In genomic region chr10:118000591-118000990, GRCm38 (mm10) we compare ENCODE assay signal across 18 mouse cellular contexts.
DNase-seq lines count a peak whose midpoint lies in the region; ATAC-seq and TF ChIP-seq lines count a peak whose summit lies in the region.
"Had no signal": no experiment of that assay in that cellular context is flagged by ENCODE, and none has a peak within 500 bp of the region (broad histone marks: within the 10 kb centered on the region; RNA-seq: fewer than 3 reads in every experiment).

No protein-coding gene starts in this region.

- H3K4me2 ChIP-seq in stomach, postnatal 0 days (replicated peaks; ENCODE audit: low read depth): no peak overlapping the region
- H3K4me2 ChIP-seq: embryonic facial prominence, embryonic 12.5 days; forebrain, embryonic 13.5 days; forebrain, embryonic 15.5 days had no signal

- TF ChIP-seq CTCF in stomach, postnatal 0 days (IDR thresholded peaks at IDR 0.05; ENCODE audit: low read depth): no peak

- DNase-seq in heart, adult 11 months: peak; percentile 81
- DNase-seq in heart, embryonic 10.5 days (ENCODE audit: low spot score): no peak
- peak; percentile 4 for DNase-seq in thymus, postnatal 4 days
- no peak for DNase-seq in thymus, postnatal 25 days
- DNase-seq in stomach, postnatal 0 days (ENCODE audit: low spot score): no peak
- DNase-seq: adrenal gland, adult 2 months; adrenal gland, postnatal 10 days; adrenal gland, postnatal 25 days; cerebellum, adult 11-12 months; cerebellum, adult 2 months; cerebellum, adult 9-10 months; cerebellum, postnatal 10 days; cerebellum, postnatal 25 days; forebrain, postnatal 0 days had no signal

- H3K27me3 ChIP-seq in heart, embryonic 10.5 days (ENCODE audit: insufficient read depth, poor library complexity, severe bottlenecking): no peaks in the 10 kb centered on the region
- no peaks in the 10 kb centered on the region; the same call in 1 of the 2 replicates for H3K27me3 ChIP-seq in stomach, postnatal 0 days (ENCODE audit: control insufficient read depth, insufficient read depth, low read length)
- H3K27me3 ChIP-seq: embryonic facial prominence, embryonic 12.5 days; forebrain, embryonic 15.5 days had no signal

- H3K9me3 ChIP-seq in heart, embryonic 10.5 days: no peaks in the 10 kb centered on the region
- H3K9me3 ChIP-seq in stomach, postnatal 0 days (ENCODE audit: control insufficient read depth, low read length): no peaks in the 10 kb centered on the region
- H3K9me3 ChIP-seq: embryonic facial prominence, embryonic 10.5 days; embryonic facial prominence, embryonic 12.5 days; forebrain, embryonic 13.5 days; forebrain, embryonic 15.5 days had no signal

- H3K9ac ChIP-seq in stomach, postnatal 0 days (ENCODE audit: low read length): no peak overlapping the region
- H3K9ac ChIP-seq: embryonic facial prominence, embryonic 12.5 days; forebrain, embryonic 13.5 days; forebrain, embryonic 15.5 days; forebrain, postnatal 0 days had no signal

- ATAC-seq in stomach, postnatal 0 days (ENCODE audit: low FRiP score, low TSS enrichment): no peak
- ATAC-seq: forebrain, embryonic 13.5 days; forebrain, embryonic 15.5 days; forebrain, postnatal 0 days had no signal

- no peaks in the 10 kb centered on the region for H3K36me3 ChIP-seq in heart, embryonic 10.5 days
- H3K36me3 ChIP-seq in stomach, postnatal 0 days (ENCODE audit: control insufficient read depth, insufficient read depth, low read length): no peaks in the 10 kb centered on the region
- H3K36me3 ChIP-seq: embryonic facial prominence, embryonic 10.5 days; embryonic facial prominence, embryonic 12.5 days; forebrain, embryonic 15.5 days had no signal

- TF ChIP-seq EP300 in stomach, postnatal 0 days (optimal IDR thresholded peaks at IDR 0.05): no peak

- no peak overlapping the region for H3K27ac ChIP-seq in heart, embryonic 10.5 days
- no peak overlapping the region for H3K27ac ChIP-seq in stomach, postnatal 0 days (replicated peaks)
- H3K27ac ChIP-seq: embryonic facial prominence, embryonic 10.5 days; embryonic facial prominence, embryonic 12.5 days; forebrain, embryonic 13.5 days; forebrain, embryonic 15.5 days had no signal

- peaks cover 10% of the 10 kb centered on the region; the same call in 1 of the 2 replicates for H3K4me1 ChIP-seq in heart, embryonic 10.5 days
- no peaks in the 10 kb centered on the region for H3K4me1 ChIP-seq in stomach, postnatal 0 days (replicated peaks; ENCODE audit: control insufficient read depth, insufficient read depth)

- no peak overlapping the region for H3K4me3 ChIP-seq in heart, embryonic 10.5 days
- H3K4me3 ChIP-seq in stomach, postnatal 0 days (ENCODE audit: low read depth, low read length): no peak overlapping the region
- H3K4me3 ChIP-seq: embryonic facial prominence, embryonic 10.5 days; embryonic facial prominence, embryonic 12.5 days; forebrain, embryonic 13.5 days; forebrain, embryonic 15.5 days had no signal

- 81% methylated on average over 3 of the region's 3 CpGs for WGBS in heart, embryonic 10.5 days
- WGBS in stomach, postnatal 0 days: 87% methylated on average over 3 of the region's 3 CpGs

Comparison
In these comparisons a context has a peak if more than half of its experiments do, and no peak if none do; other contexts are left out.
1. DNase-seq: peak in heart, adult 11 months (single experiment) and thymus, postnatal 4 days (single experiment); none in heart, embryonic 10.5 days (single experiment), thymus, postnatal 25 days (single experiment) and stomach, postnatal 0 days (single experiment).